Mouse (Mus musculus) gastrocnemius, adult 18-20 months (tissue): ENCODE results near the gene Pigl. TPM values are rescaled to one million over a fixed set of nuclear protein-coding genes. Genes with fewer than 3 reads are reported as not detected.

Source experiments
- DNase-seq: peaks from one replicate; pipeline ENCODE4 v3.0.0; 2021; ENCODE audit warnings: low spot score
- total RNA-seq, 2 experiments: library from RNA; stranded (reverse); gene quantifications; 2 replicates each; pipeline ENCODE4 v1.2.3; 2021

The Pigl gene
- total RNA-seq, 2 experiments from 2014 or later: 2.2 to 2.9 TPM

GRCm38 (mm10) chr11:62557205-62557604, 98.9 kb downstream of the Pigl start:
- DNase-seq: no peak

GRCm38 (mm10) chr11:62558152-62558551, 99.9 kb downstream of the Pigl start:
- no peak for DNase-seq

- peak; percentile 92 for DNase-seq
These were observed 100.8 kb downstream of the Pigl start for GRCm38 (mm10) chr11:62558961-62559646.

- DNase-seq: no peak
These were observed 102.3 kb downstream of the Pigl start for GRCm38 (mm10) chr11:62560463-62561016.

GRCm38 (mm10) chr11:62563590-62563989, 105.3 kb downstream of the Pigl start:
- DNase-seq: no peak

Other genes with a start within 250 kb of the Pigl start
- under 1 TPM; 0.43 to 0.84 TPM for gene Adora2b, start 209.5 kb upstream of the Pigl start, total RNA-seq
- gene Zswim7, start 177.1 kb upstream of the Pigl start, total RNA-seq: 10 to 100 TPM; 43.2 to 46.5 TPM
- gene Ttc19, start 177.0 kb upstream of the Pigl start, total RNA-seq: 10 to 100 TPM; 38.3 to 40.6 TPM
- 100 to 1,000 TPM; 125 to 137 TPM for gene Ncor1, start 81 bp downstream of the Pigl start, total RNA-seq
- gene Cenpv, start 80.8 kb downstream of the Pigl start, total RNA-seq: 10 to 100 TPM; 16.5 to 19.5 TPM
- gene Ubb, start 92.7 kb downstream of the Pigl start, total RNA-seq: 100 to 1,000 TPM; 919 to 954 TPM
- 1 to 10 TPM in 1 of 2 experiments, under 1 TPM in 1; 0.87 to 2.1 TPM for gene Trpv2, start 116.0 kb downstream of the Pigl start, total RNA-seq
- 1 to 10 TPM; 3.2 to 3.5 TPM for gene Lrrc75a, start 190.1 kb downstream of the Pigl start, total RNA-seq
- gene Mmgt2, start 190.2 kb downstream of the Pigl start, total RNA-seq: 1 to 10 TPM; 3.3 to 3.6 TPM